Mouse (Mus musculus) testis, adult 2 months (tissue): Measurements from ENCODE around the gene Gucy1a1.

ENCODE experiments used
- CTCF ChIP-seq: fragments of 200-500 bp; IDR thresholded peaks from 2 replicates; pipeline ENCODE4 v1.5.1; 2012; ENCODE audit warnings: low read depth, mild to moderate bottlenecking, inconsistent platforms, low read length, moderate library complexity; ENCODE audit not compliant: control insufficient read depth, insufficient read depth, insufficient replicate concordance
- POLR2A ChIP-seq: fragments of 200-500 bp; IDR thresholded peaks from 2 replicates; pipeline ENCODE4 v1.6.1; 2012; ENCODE audit warnings: low read depth, mild to moderate bottlenecking, inconsistent platforms, low read length, moderate library complexity; ENCODE audit not compliant: control insufficient read depth

- no peak for TF ChIP-seq CTCF
- no peak for TF ChIP-seq POLR2A
These were observed 77.8 kb downstream of the Gucy1a1 start for GRCm38 (mm10) chr3:82067830-82068229.
